Mouse (Mus musculus) intestine, embryonic 14.5 days (tissue): ENCODE measurements around the gene Ddx19a. TPM values are rescaled to one million over a fixed set of nuclear protein-coding genes. Genes with fewer than 3 reads are reported as not detected.
"Not testable (repeated sequence)": the region's sequence is repeated elsewhere in the genome, so short reads cannot be mapped to it uniquely, and the experiment has no call there.

Experiments
- ATAC-seq: fragments of 200-750 bp; cut with Nextera tagmentation; replicated peaks from 2 replicates; pipeline ENCODE4 v1.8.0; 2017; ENCODE audit warnings: low read depth, moderate number of reproducible peaks, moderate TSS enrichment, moderate library complexity; ENCODE audit not compliant: low FRiP score, low TSS enrichment
- DNase-seq: peaks from one replicate; pipeline ENCODE4 v3.0.0-alpha.2; 2018; ENCODE audit warnings: low spot score
- H3K27ac ChIP-seq: fragments of 300-500 bp; sonication (generic); 2 replicates; pipeline ENCODE4 v1.5.1; 2014; ENCODE audit warnings: low read depth, mild to moderate bottlenecking, control low read depth
- H3K27me3 ChIP-seq: fragments of 300-500 bp; sonication (generic); replicated peaks from 2 replicates; pipeline ENCODE4 v1.6.1; 2014; ENCODE audit warnings: low read length, control low read depth; ENCODE audit not compliant: control insufficient read depth, insufficient read depth
- H3K36me3 ChIP-seq: fragments of 300-500 bp; sonication (generic); 2 replicates; pipeline ENCODE4 v1.6.1; 2014; ENCODE audit warnings: low read length, control low read depth; ENCODE audit not compliant: control insufficient read depth, insufficient read depth
- H3K4me1 ChIP-seq: fragments of 300-500 bp; sonication (generic); replicated peaks from 2 replicates; pipeline ENCODE4 v1.6.1; 2014; ENCODE audit warnings: low read length, control low read depth, mixed read lengths; ENCODE audit not compliant: control insufficient read depth, insufficient read depth
- H3K4me2 ChIP-seq: fragments of 300-500 bp; sonication (generic); 2 replicates; pipeline ENCODE4 v1.6.1; 2014; ENCODE audit warnings: low read length
- H3K4me3 ChIP-seq: fragments of 300-500 bp; sonication (generic); 2 replicates; pipeline ENCODE4 v1.5.1; 2014; ENCODE audit warnings: low read depth, low read length, control low read depth, mixed read lengths
- H3K9ac ChIP-seq: fragments of 300-500 bp; sonication (generic); 2 replicates; pipeline ENCODE4 v1.6.1; 2014; ENCODE audit warnings: mild to moderate bottlenecking, low read length
- H3K9me3 ChIP-seq: fragments of 300-500 bp; sonication (generic); 2 replicates; pipeline ENCODE4 v1.6.1; 2016; ENCODE audit warnings: low read length, control low read depth; ENCODE audit not compliant: control insufficient read depth
- WGBS: fragments of 180-500 bp; shearing (Covaris S2); extraction: QIAGEN DNeasy Blood & Tissue Kit; methylation state at CpG from one replicate; pipeline ENCODE4 v1.1.7; 2014; 5-methylcytosine and 5-hydroxymethylcytosine counted together
- polyA plus RNA-seq: library from polyadenylated mRNA; unstranded; fragments of >200 nt; fragmentation: Nextera tagmentation; extraction: Ambion mirVana; gene quantifications from 2 replicates; pipeline ENCODE4 v1.2.1, GENCODE M21; 2014

The Ddx19a gene
- polyA plus RNA-seq, 1 experiment from 2014 or later, result 19.8 TPM

- H3K9ac ChIP-seq, result no peak overlapping the region
- H3K9me3 ChIP-seq, result no peaks in the 10 kb centered on the region
- no peak overlapping the region for H3K4me3 ChIP-seq
- DNase-seq (no peak), ATAC-seq (no peak)
- WGBS, result 69% methylated on average over 3 of the region's 3 CpGs
- H3K4me1 ChIP-seq, result no peaks in the 10 kb centered on the region
- no peak overlapping the region for H3K27ac ChIP-seq
- no peak overlapping the region for H3K4me2 ChIP-seq
- no peaks in the 10 kb centered on the region for H3K27me3 ChIP-seq
- no peaks in the 10 kb centered on the region for H3K36me3 ChIP-seq
Observed at GRCm38 (mm10) chr8:110932444-110932843, 65.2 kb downstream of the Ddx19a start.

GRCm38 (mm10) chr8:110931176-110931939 lies 66.2 kb downstream of the Ddx19a start:
- 57% methylated on average over 12 of the region's 12 CpGs for WGBS
- ATAC-seq, result 0 out of 2 replicates have a peak, but pooled peaks have one; percentile 53

GRCm38 (mm10) chr8:110929672-110930071 lies 67.9 kb downstream of the Ddx19a start:
- H3K36me3 ChIP-seq, H3K4me2 ChIP-seq, H3K27me3 ChIP-seq, H3K27ac ChIP-seq, H3K4me1 ChIP-seq, ATAC-seq, H3K9ac ChIP-seq, H3K4me3 ChIP-seq, H3K9me3 ChIP-seq, DNase-seq: not testable (repeated sequence)
- 100% methylated on average over 6 of the region's 8 CpGs for WGBS

More at GRCm38 (mm10) chr8:110931176-110931939, 66.2 kb downstream of the Ddx19a start:
- Histone ChIP-seq H3K9ac (no peak overlapping the region), H3K27ac (no peak overlapping the region), H3K27me3 (no peaks in the 10 kb centered on the region), H3K4me1 (0 out of 2 replicates have a peak, but pooled peaks cover 5% of the 10 kb centered on the region), H3K4me2 (no peak overlapping the region), H3K36me3 (no peaks in the 10 kb centered on the region), H3K9me3 (no peaks in the 10 kb centered on the region), H3K4me3 (no peak overlapping the region)
- no peak for DNase-seq

GRCm38 (mm10) chr8:110929066-110929465 lies 68.5 kb downstream of the Ddx19a start:
- Histone ChIP-seq H3K4me3 (no peak overlapping the region), H3K4me2 (no peak overlapping the region)
- ATAC-seq, result no peak

GRCm38 (mm10) chr8:110928435-110928834 lies 69.2 kb downstream of the Ddx19a start:
- no peak overlapping the region for H3K4me2 ChIP-seq
- DNase-seq, result no peak
- no peak overlapping the region for H3K27ac ChIP-seq
- H3K9ac ChIP-seq, result no peak overlapping the region
- ATAC-seq, result no peak
- H3K4me1 ChIP-seq, result 0 out of 2 replicates have a peak, but pooled peaks cover 9% of the 10 kb centered on the region
- no peak overlapping the region for H3K4me3 ChIP-seq
- no peaks in the 10 kb centered on the region for H3K27me3 ChIP-seq
- H3K9me3 ChIP-seq, result no peaks in the 10 kb centered on the region
- no peaks in the 10 kb centered on the region for H3K36me3 ChIP-seq
- WGBS, result 78% methylated on average over 7 of the region's 7 CpGs

More at GRCm38 (mm10) chr8:110929066-110929465, 68.5 kb downstream of the Ddx19a start:
- H3K36me3 ChIP-seq, result no peaks in the 10 kb centered on the region
- H3K4me1 ChIP-seq, result 0 out of 2 replicates have a peak, but pooled peaks cover 9% of the 10 kb centered on the region
- no peaks in the 10 kb centered on the region for H3K9me3 ChIP-seq
- no peak for DNase-seq
- H3K27me3 ChIP-seq, result no peaks in the 10 kb centered on the region
- WGBS, result 67% methylated on average over 5 of the region's 5 CpGs
- no peak overlapping the region for H3K27ac ChIP-seq
- no peak overlapping the region for H3K9ac ChIP-seq

GRCm38 (mm10) chr8:110926690-110927089 lies 70.9 kb downstream of the Ddx19a start:
- Histone ChIP-seq H3K4me1 (peaks cover 13% of the 10 kb centered on the region; the same call in 1 of the 2 replicates), H3K27ac (no peak overlapping the region), H3K9ac (no peak overlapping the region), H3K4me2 (no peak overlapping the region), H3K4me3 (no peak overlapping the region), H3K9me3 (no peaks in the 10 kb centered on the region), H3K36me3 (no peaks in the 10 kb centered on the region), H3K27me3 (no peaks in the 10 kb centered on the region)
- DNase-seq (no peak), ATAC-seq (no peak)
- 36% methylated on average over 5 of the region's 5 CpGs for WGBS

GRCm38 (mm10) chr8:110925691-110926140 lies 71.9 kb downstream of the Ddx19a start:
- no peaks in the 10 kb centered on the region for H3K36me3 ChIP-seq
- H3K4me1 ChIP-seq, result peaks cover 18% of the 10 kb centered on the region; the same call in 1 of the 2 replicates
- H3K27me3 ChIP-seq, result no peaks in the 10 kb centered on the region
- no peak overlapping the region for H3K4me3 ChIP-seq
- DNase-seq (no peak), ATAC-seq (no peak)
- H3K9ac ChIP-seq, result no peak overlapping the region
- H3K27ac ChIP-seq, result no peak overlapping the region
- H3K9me3 ChIP-seq, result no peaks in the 10 kb centered on the region
- 78% methylated on average over 8 of the region's 8 CpGs for WGBS
- no peak overlapping the region for H3K4me2 ChIP-seq
